Mouse (Mus musculus): Measurements from ENCODE around the gene Fank1.

Gene Fank1

GRCm38 (mm10) chr7:133891796-133892195 is 115.1 kb downstream of the Fank1 start:
- DNase-seq (ENCODE audit: low read depth, low spot score) = no peak

- DNase-seq (ENCODE audit: low read depth, low spot score) = no peak
These were observed 122.7 kb downstream of the Fank1 start for GRCm38 (mm10) chr7:133899391-133899790.

GRCm38 (mm10) chr7:133908966-133909365 is 132.3 kb downstream of the Fank1 start:
- DNase-seq (ENCODE audit: low read depth, low spot score) = no peak

- DNase-seq (ENCODE audit: low read depth, low spot score) = no peak
These were observed 133.2 kb downstream of the Fank1 start for GRCm38 (mm10) chr7:133909833-133910375.

- no peak for DNase-seq (ENCODE audit: low read depth, low spot score)
These were observed 135.2 kb downstream of the Fank1 start for GRCm38 (mm10) chr7:133911881-133912280.

GRCm38 (mm10) chr7:133916230-133916629 is 139.6 kb downstream of the Fank1 start:
- DNase-seq (ENCODE audit: low read depth, low spot score) = no peak

- no peak for DNase-seq (ENCODE audit: low read depth, low spot score)
These were observed 142.6 kb downstream of the Fank1 start for GRCm38 (mm10) chr7:133919306-133919705.

- DNase-seq (ENCODE audit: low read depth, low spot score) = no peak
These were observed 143.3 kb downstream of the Fank1 start for GRCm38 (mm10) chr7:133919918-133920317.

- no peak for DNase-seq (ENCODE audit: low read depth, low spot score)
These were observed 144.1 kb downstream of the Fank1 start for GRCm38 (mm10) chr7:133920724-133921123.

GRCm38 (mm10) chr7:133921291-133921690 is 144.6 kb downstream of the Fank1 start:
- no peak for DNase-seq (ENCODE audit: low read depth, low spot score)

- DNase-seq (ENCODE audit: low read depth, low spot score) = no peak
These were observed 147.3 kb downstream of the Fank1 start for GRCm38 (mm10) chr7:133923994-133924393.

GRCm38 (mm10) chr7:133925771-133926170 is 149.1 kb downstream of the Fank1 start:
- no peak for DNase-seq (ENCODE audit: low read depth, low spot score)

GRCm38 (mm10) chr7:133928981-133929380 is 152.3 kb downstream of the Fank1 start:
- DNase-seq (ENCODE audit: low read depth, low spot score) = no peak
